Mouse (Mus musculus): ENCODE results near the gene Agap3. TPM values are rescaled to one million over a fixed set of nuclear protein-coding genes. Genes with fewer than 3 reads are reported as not detected.

Gene Agap3
- polyA plus RNA-seq, 1 experiment from 2014 or later = 41.3 TPM

- no peak for ATAC-seq (ENCODE audit: borderline replicate concordance, extremely low read depth, low FRiP score, low TSS enrichment)
- Histone ChIP-seq H3K9me3 (no peaks in the 10 kb centered on the region), H3K4me1 (peaks cover 19% of the 10 kb centered on the region), H3K4me2 (no peak overlapping the region), H3K27me3 (no peaks in the 10 kb centered on the region), H3K9ac (no peak overlapping the region), H3K36me3 (peaks cover 66% of the 10 kb centered on the region), H3K27ac (no peak overlapping the region), H3K4me3 (no peak overlapping the region)
- WGBS = 87% methylated on average over 8 of the region's 8 CpGs
Observed at GRCm38 (mm10) chr5:24441187-24441586, 10.8 kb upstream of the Agap3 start.

GRCm38 (mm10) chr5:24442029-24442428 is 9.9 kb upstream of the Agap3 start:
- H3K36me3 ChIP-seq = peaks cover 58% of the 10 kb centered on the region
- no peak for ATAC-seq (ENCODE audit: borderline replicate concordance, extremely low read depth, low FRiP score, low TSS enrichment)
- no peaks in the 10 kb centered on the region for H3K9me3 ChIP-seq
- H3K27me3 ChIP-seq = no peaks in the 10 kb centered on the region
- 86% methylated on average over 9 of the region's 9 CpGs for WGBS
- no peak overlapping the region for H3K9ac ChIP-seq
- H3K4me1 ChIP-seq = peaks cover 22% of the 10 kb centered on the region
- no peak overlapping the region for H3K27ac ChIP-seq
- H3K4me3 ChIP-seq = no peak overlapping the region
- H3K4me2 ChIP-seq = no peak overlapping the region

GRCm38 (mm10) chr5:24443204-24443603 is 8.8 kb upstream of the Agap3 start:
- no peak overlapping the region for H3K9ac ChIP-seq
- H3K9me3 ChIP-seq = no peaks in the 10 kb centered on the region
- peak overlapping the region; percentile 94; the same call in 1 of the 2 replicates for H3K4me3 ChIP-seq
- no peaks in the 10 kb centered on the region for H3K27me3 ChIP-seq
- 86% methylated on average over 7 of the region's 7 CpGs for WGBS
- no peak for ATAC-seq (ENCODE audit: borderline replicate concordance, extremely low read depth, low FRiP score, low TSS enrichment)
- H3K27ac ChIP-seq = no peak overlapping the region
- H3K4me2 ChIP-seq = no peak overlapping the region
- peaks cover 48% of the 10 kb centered on the region for H3K36me3 ChIP-seq
- peaks cover 33% of the 10 kb centered on the region for H3K4me1 ChIP-seq

- H3K36me3 ChIP-seq = peaks cover 42% of the 10 kb centered on the region
- peak overlapping the region; percentile 94 for H3K4me3 ChIP-seq
- peaks cover 33% of the 10 kb centered on the region for H3K4me1 ChIP-seq
- no peak overlapping the region for H3K27ac ChIP-seq
- peak overlapping the region; percentile 83 for H3K4me2 ChIP-seq
- no peaks in the 10 kb centered on the region for H3K27me3 ChIP-seq
- H3K9me3 ChIP-seq = no peaks in the 10 kb centered on the region
- no peak for ATAC-seq (ENCODE audit: borderline replicate concordance, extremely low read depth, low FRiP score, low TSS enrichment)
- WGBS = 80% methylated on average over 12 of the region's 12 CpGs
- peak overlapping the region; percentile 95 for H3K9ac ChIP-seq
Observed at GRCm38 (mm10) chr5:24443927-24444326, 8.1 kb upstream of the Agap3 start.

- under 1% methylated on average over 60 of the region's 60 CpGs for WGBS
- no peaks in the 10 kb centered on the region for H3K9me3 ChIP-seq
- H3K27me3 ChIP-seq = no peaks in the 10 kb centered on the region
- peaks cover 33% of the 10 kb centered on the region for H3K4me1 ChIP-seq
- ATAC-seq (ENCODE audit: borderline replicate concordance, extremely low read depth, low FRiP score, low TSS enrichment) = peak; percentile 85
- H3K9ac ChIP-seq = peak within 1 kb of the TSS; percentile 95
- peak within 1 kb of the TSS; percentile 83 for H3K4me2 ChIP-seq
- H3K36me3 ChIP-seq = peaks cover 32% of the 10 kb centered on the region
- H3K27ac ChIP-seq = peak within 1 kb of the TSS; percentile 88
- peak within 1 kb of the TSS; percentile 94 for H3K4me3 ChIP-seq
Observed at GRCm38 (mm10) chr5:24444746-24445427, 7.1 kb upstream of the Agap3 start, which contains the start of gene Fastk. Fastk (minus strand) TSS chr5:24445287.

- Histone ChIP-seq H3K4me3 (peak overlapping the region; percentile 94), H3K27me3 (no peaks in the 10 kb centered on the region), H3K9me3 (no peaks in the 10 kb centered on the region), H3K9ac (peak overlapping the region; percentile 95), H3K4me1 (peaks cover 33% of the 10 kb centered on the region), H3K27ac (peak overlapping the region; percentile 88), H3K4me2 (peak overlapping the region; percentile 83), H3K36me3 (peaks cover 26% of the 10 kb centered on the region)
- 0 out of 2 replicates have a peak, but pooled peaks have one; percentile 3 for ATAC-seq (ENCODE audit: borderline replicate concordance, extremely low read depth, low FRiP score, low TSS enrichment)
- WGBS = 47% methylated on average over 20 of the region's 20 CpGs
Observed at GRCm38 (mm10) chr5:24445428-24446080, 6.4 kb upstream of the Agap3 start.

GRCm38 (mm10) chr5:24446630-24447029 is 5.3 kb upstream of the Agap3 start:
- H3K9me3 ChIP-seq = no peaks in the 10 kb centered on the region
- no peak for ATAC-seq (ENCODE audit: borderline replicate concordance, extremely low read depth, low FRiP score, low TSS enrichment)
- H3K27me3 ChIP-seq = no peaks in the 10 kb centered on the region
- 0 out of 2 replicates have a peak overlapping the region, but pooled peaks have one; percentile 81 for H3K4me2 ChIP-seq
- no peak overlapping the region for H3K27ac ChIP-seq
- H3K9ac ChIP-seq = no peak overlapping the region
- H3K4me3 ChIP-seq = 0 out of 2 replicates have a peak overlapping the region, but pooled peaks have one; percentile 54
- H3K36me3 ChIP-seq = peaks cover 15% of the 10 kb centered on the region; the same call in 1 of the 2 replicates
- 86% methylated on average over 7 of the region's 7 CpGs for WGBS
- H3K4me1 ChIP-seq = peaks cover 40% of the 10 kb centered on the region

- WGBS = 2% methylated on average over 34 of the region's 34 CpGs
Observed at GRCm38 (mm10) chr5:24447624-24448298, 4.2 kb upstream of the Agap3 start, which contains the start of gene Tmub1. Tmub1 (minus strand) TSS chr5:24447854.

GRCm38 (mm10) chr5:24451264-24452029 is 530 bp upstream of the Agap3 start:
- H3K4me1 ChIP-seq = peaks cover 55% of the 10 kb centered on the region
- H3K9me3 ChIP-seq = no peaks in the 10 kb centered on the region
- peak; percentile 83 for ATAC-seq (ENCODE audit: borderline replicate concordance, extremely low read depth, low FRiP score, low TSS enrichment)

More at GRCm38 (mm10) chr5:24447624-24448298, 4.2 kb upstream of the Agap3 start, which contains the start of gene Tmub1:
- no peaks in the 10 kb centered on the region for H3K27me3 ChIP-seq
- no peaks in the 10 kb centered on the region for H3K9me3 ChIP-seq
- peaks cover 40% of the 10 kb centered on the region for H3K4me1 ChIP-seq
- H3K4me2 ChIP-seq = peak within 1 kb of the TSS; percentile 81
- peak; percentile 17 for ATAC-seq (ENCODE audit: borderline replicate concordance, extremely low read depth, low FRiP score, low TSS enrichment)
- H3K4me3 ChIP-seq = peak within 1 kb of the TSS; percentile 54
- peaks cover 7% of the 10 kb centered on the region; the same call in 1 of the 2 replicates for H3K36me3 ChIP-seq
- peak within 1 kb of the TSS; percentile 56 for H3K9ac ChIP-seq
- H3K27ac ChIP-seq = no peak within 1 kb of the TSS

GRCm38 (mm10) chr5:24452691-24453233 is 785 bp downstream of the Agap3 start:
- no peaks in the 10 kb centered on the region for H3K27me3 ChIP-seq
- H3K36me3 ChIP-seq = no peaks in the 10 kb centered on the region
- H3K9me3 ChIP-seq = no peaks in the 10 kb centered on the region
- ATAC-seq (ENCODE audit: borderline replicate concordance, extremely low read depth, low FRiP score, low TSS enrichment) = peak; percentile 10; the same call in 1 of the 2 replicates
- H3K4me1 ChIP-seq = peaks cover 47% of the 10 kb centered on the region
- peak overlapping the region; percentile 90 for H3K27ac ChIP-seq
- H3K9ac ChIP-seq = peak overlapping the region; percentile 81
- WGBS = 1% methylated on average over 29 of the region's 29 CpGs
- H3K4me3 ChIP-seq = peak overlapping the region; percentile 80
- H3K4me2 ChIP-seq = peak overlapping the region; percentile 91

More at GRCm38 (mm10) chr5:24451264-24452029, 530 bp upstream of the Agap3 start:
- Histone ChIP-seq H3K4me2 (peak overlapping the region; percentile 91), H3K27me3 (no peaks in the 10 kb centered on the region), H3K9ac (peak overlapping the region; percentile 81), H3K36me3 (no peaks in the 10 kb centered on the region), H3K27ac (peak overlapping the region; percentile 90), H3K4me3 (peak overlapping the region; percentile 80)
- WGBS = 2% methylated on average over 57 of the region's 66 CpGs
